Mouse (Mus musculus) T-helper 1 cell (primary cell): ENCODE measurements around the gene Kcne1l.

Source experiments
- in situ Hi-C: fragments of 300-600 bp; cut with MboI, MseI; formaldehyde crosslinking; loops from one replicate; pipeline ENCODE4 v1.15.1; 2025; ENCODE audit warnings: high pct_unique_total_duplicates

Kcne1l gene

DNA sequence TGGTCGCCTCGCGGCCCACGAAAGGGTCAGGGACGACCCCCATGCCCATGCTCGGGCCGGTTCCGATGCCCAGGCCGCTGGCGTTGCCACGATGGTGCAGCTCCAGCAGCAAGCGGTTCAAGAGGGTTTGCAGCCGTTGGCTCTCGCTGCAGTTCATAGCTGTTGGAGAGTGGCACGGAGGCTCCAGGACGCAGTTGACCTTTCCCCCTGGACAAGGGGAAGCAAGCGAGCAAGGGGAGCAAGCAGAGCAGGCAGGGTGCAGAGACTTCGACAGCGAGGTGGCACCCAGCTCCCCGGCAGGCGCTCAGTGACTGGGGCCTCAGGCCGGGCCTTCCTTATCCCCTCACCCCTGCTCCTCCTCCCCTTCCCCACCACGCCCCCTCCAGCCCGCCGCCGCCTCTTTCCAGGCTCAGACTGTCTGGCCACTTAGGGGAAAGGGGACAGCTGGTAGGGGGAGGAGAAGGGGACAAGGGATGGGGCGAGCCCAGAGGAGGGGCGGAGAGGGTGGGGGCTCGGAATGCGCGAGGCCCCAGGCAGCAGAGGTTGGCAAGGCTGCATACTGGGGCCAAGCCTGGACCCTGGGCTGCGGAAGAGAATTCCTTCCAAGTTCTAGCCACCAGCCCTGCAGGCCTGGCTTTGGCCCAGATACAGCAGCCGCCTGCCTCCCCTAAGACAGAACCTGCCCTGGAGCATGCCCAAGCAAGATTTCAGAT is at the start of gene Kcne1l:
Gene Kcne1l, minus strand, starts transcription at position 426 of the 713 bp plus-strand sequence.
- in situ Hi-C loops: loop anchor here (25.0 kb wide), 1 partner anchor 1094 kb away; no protein-coding TSS in a partner anchor

DNA sequence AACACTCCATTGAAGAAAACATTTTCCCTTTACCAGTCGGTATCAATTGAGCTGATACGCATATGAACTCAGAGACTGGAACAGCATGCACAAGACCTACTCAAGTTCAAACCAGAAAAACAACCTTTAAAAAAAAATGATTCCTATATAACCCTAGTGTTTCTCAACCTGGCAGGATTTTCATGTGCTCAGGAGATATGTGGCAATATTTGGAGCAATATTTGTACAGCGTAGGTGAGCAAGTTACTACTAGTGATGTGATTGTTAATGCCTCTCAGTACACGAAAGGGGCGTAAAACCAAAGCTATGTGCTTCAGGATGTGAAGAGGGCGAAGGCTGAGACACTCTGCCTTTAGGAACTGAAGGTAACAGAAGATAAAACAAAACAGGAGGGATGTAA is 30.1 kb upstream of the Kcne1l start:
- in situ Hi-C loops: no loop called here

DNA sequence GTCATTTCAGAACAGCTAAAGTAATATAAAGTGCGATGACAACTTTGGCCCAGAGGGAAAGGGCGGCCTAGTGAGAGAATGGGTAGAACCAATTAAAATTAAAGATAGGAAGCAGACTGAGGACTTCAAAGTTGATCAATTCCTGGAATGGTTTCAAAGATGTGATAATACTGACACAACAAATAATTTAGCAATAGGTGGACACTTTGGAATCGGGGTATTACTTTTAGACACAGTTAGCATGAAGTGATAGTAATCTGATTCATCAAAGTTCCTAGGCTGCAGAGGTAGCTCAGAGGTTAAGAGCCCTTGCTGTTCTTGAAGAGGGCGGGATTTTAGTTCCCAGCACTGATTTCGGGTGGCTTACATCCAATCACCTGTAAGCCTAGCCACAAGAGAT is 29.4 kb upstream of the Kcne1l start:
- in situ Hi-C loops: no loop called here

DNA sequence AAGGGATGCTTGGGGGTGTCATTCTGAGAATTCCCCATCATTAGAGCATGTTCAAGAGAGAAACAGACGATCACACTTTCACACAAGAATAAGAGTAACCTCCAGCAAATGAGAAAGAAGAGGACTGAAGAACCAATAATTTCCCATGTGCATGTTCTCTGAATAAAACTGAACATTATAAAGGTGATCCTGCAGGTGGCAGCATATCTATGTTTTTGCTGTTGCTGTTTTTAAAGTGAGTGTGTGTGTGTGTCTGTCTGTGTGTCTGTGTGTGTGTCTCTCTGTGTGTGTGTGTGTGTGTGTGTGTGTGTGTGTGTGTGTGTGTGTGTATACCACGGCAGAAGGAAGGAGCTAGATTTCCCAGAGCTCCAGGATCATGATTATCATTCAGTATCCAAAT is 19.7 kb upstream of the Kcne1l start:
- in situ Hi-C loops: no loop called here

DNA sequence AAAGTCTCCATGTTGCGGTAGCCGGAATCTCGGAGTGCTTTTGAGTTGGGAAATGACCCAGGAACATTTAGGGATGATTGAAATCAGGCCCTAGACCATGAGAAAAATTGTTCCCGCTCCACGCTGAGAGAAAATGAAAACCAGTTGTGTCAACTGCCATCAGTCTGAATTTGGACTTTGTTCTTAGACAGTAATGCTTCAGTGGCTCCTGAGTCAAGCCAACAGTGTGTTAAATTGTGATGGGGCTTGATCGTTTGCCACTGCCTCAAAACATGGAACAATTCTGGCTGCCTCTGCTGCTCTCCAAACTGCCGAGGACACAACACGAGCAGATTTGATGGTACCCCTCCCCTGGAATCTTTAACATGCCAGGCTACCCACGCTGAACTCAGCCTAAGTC is 10.0 kb upstream of the Kcne1l start:
- in situ Hi-C loops: loop anchor here (25.0 kb wide), 1 partner anchor 1104 kb away; no protein-coding TSS in a partner anchor

DNA sequence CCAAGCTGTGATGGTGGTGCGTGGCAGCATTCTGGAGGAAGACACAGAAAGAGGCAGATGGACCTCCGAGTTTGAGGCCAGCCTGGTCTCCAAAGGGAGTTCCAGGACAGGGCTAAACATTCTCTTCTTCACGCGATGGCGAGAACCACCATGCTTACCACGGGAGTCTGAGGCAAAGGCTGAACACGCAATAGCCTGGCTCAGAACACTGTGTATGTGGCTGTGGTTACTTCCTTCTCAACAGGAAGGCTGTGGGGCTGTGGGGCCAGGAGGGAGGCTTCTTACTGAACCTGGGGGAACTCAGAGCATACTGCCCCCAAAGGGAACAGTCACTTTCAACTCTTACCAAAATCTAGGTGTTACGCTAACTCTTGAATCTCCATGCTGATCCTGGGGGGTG is 9.2 kb upstream of the Kcne1l start:
- in situ Hi-C loops: loop anchor here (25.0 kb wide), 1 partner anchor 1103 kb away; no protein-coding TSS in a partner anchor

DNA sequence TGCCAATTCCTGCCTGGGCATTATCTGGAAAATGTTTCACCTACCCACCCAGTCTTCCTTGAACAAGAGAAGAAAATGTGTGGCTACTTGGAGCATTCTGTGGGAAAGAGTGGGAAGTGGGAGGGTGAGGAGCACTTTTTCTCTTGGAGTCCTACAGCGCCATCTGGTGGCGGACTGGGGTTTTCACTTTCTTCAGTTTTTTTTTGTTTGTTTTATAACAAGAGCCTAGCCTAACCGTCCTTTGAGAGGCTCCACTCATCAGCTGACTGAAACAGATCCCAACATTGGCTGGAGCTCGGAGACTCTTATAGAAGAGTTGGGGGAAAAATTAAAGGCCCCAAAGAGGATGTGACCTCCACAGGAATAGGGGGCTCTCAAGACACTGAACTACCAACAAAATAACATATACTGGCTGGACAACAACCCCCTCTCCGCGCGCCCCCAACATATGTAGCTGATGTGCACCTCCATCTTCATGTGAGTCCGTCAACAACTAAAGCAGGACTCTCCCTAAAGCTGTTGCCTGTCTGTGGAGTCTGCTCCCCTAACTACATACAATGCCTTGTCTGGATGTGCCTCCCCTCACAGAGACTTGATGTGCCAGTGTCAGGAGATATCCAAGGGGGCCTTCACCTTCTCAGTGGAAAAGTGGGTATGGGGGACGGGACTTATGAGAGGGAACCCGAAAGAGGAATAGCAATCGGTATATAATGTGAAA is 8.4 kb upstream of the Kcne1l start:
- in situ Hi-C loops: loop anchor here (5.0 to 25.0 kb wide), 2 partner anchors 117 to 1102 kb away; partner anchors contain the start of gene Gucy2f

DNA sequence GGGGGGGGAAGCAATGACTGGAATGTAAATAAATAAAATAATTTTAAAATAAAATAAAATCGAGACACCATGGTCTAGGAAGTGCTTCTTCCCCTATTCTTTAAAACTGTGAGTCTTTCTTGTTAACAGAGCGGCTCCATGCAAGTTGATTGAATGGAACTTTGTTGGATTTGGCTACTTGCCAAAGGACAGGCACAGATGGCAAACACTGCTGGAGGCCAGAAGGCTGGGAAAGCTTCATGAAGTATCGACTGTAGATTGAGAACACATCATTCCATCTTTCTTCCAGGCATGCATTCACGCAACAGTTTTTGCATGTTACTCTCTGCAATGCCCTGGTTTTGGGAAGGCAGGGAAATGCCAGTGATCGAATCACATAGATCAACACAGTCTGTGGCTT is 4.3 kb upstream of the Kcne1l start:
- in situ Hi-C loops: loop anchor here (5.0 to 25.0 kb wide), 2 partner anchors 113 to 1098 kb away; partner anchors contain the start of gene Gucy2f

DNA sequence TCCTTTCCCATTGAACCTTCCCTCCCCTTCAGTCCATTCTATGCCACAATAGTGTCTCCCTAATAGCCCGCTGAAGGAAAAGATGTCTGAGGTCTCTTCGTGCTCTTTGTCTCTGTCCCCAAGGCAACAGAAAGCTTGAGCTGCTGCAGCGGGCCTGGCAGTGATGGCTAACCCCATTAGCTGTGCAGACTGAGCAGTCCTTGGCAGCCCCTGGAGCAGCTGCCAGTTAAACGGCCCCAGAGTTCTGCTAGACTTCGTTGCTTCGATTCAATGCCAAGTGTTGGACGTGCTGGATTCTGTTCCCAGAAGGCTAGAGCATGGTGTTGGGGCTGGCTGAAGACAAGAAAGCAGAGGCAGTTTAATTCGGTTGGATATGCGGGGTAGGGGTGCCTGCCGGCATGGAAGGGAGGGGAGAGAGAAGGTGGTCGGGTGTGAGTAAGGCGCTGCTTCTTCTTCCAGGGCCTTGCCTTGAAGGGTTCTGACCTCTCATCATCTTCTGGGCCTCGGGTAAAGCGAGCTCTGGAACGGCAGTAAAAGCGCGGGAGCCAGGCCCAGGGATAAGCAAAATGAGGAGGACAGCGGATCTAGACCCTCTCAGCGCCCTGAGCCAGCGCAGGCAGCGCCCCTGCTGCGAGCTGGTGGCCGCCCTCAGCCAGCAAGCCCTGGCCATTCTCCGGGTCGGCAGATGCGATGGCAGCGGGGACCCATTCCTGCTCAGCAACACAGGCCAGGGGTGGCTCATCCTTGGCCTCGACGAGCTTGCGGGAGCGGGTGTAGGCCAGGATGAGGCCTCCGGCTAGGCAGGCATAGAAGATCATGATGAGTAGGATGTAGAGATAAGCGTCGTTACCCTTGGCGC is 855 bp downstream of the Kcne1l start:
- in situ Hi-C loops: loop anchor here (25.0 kb wide), 1 partner anchor 1093 kb away; no protein-coding TSS in a partner anchor

DNA sequence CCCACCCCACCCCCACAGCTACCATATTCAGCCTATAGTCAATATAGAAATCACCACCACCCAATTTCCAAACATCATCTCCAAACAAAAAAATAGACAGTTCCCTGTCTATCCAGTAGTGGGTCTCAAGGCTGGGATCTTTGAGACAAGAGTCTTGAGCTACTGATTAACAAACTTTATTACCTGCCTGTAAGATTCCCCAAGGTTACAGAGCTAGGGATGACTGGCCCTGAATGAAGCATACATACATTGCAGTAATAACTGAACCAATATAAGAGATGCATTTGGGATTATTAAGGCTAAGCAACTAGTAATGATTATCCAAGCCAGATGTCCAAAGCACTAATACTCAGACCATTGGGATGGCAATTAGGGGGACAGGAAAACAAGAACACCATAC is 1.5 kb downstream of the Kcne1l start:
- in situ Hi-C loops: loop anchor here (25.0 kb wide), 1 partner anchor 1092 kb away; no protein-coding TSS in a partner anchor

DNA sequence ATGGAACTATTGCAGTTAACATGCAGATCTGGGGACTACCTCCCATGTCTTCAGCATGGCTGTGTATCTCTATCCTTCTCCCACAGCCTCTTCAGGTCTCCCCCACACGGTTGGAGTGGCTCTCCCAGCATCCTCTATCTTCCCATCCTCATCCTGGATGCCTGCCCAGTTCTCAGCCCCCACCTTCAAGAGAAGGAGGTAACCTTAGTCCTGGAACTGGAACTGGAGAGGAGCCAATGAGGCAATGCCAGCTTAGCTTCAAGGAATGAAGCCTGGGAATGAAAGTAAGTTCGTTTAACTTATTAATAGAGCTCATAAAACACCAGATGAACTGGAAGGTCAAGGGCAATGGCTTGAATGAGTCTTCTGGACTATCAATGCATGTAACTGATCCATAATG is 2.6 kb downstream of the Kcne1l start:
- in situ Hi-C loops: loop anchor here (25.0 kb wide), 1 partner anchor 1091 kb away; no protein-coding TSS in a partner anchor

DNA sequence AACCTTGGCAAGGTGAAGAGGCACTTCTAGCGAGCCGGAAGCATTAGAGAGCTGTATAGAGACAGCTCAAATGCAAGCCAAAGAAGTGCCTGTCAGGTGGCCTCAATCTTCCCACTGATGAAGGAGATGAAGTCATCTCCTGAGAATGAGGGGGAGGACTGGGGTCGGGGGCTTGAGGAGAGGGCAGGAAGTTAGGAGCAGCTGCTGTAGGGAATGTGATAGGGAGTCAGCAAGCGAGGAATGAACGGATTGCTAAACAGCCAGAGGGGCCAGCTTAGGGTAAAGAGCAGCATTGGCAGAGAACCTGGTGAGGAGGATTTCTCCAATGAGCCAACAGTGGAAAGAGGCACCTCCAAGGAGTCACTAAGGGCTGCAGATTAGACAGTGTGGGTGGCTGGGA is 20.2 kb downstream of the Kcne1l start:
- in situ Hi-C loops: no loop called here

DNA sequence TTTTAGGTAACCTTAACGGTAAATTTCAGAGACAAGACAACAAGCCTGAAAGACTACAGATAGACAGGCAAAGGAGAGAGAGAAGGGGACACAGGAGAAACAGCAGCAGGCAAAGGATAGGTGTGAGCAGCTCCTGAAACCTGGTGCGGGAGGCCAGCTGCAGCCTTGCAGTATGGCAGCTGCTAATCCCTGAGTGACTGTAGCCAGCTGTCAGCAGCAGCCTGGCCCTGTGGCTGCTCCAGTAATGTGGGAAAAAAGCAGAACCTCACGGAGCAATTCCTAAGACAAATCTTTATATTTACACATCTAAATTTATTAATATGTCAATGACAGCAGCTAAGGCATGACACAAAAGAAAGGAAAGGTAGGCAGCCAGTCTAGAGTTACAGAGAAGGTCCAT is 29.5 kb downstream of the Kcne1l start:
- in situ Hi-C loops: no loop called here

DNA sequence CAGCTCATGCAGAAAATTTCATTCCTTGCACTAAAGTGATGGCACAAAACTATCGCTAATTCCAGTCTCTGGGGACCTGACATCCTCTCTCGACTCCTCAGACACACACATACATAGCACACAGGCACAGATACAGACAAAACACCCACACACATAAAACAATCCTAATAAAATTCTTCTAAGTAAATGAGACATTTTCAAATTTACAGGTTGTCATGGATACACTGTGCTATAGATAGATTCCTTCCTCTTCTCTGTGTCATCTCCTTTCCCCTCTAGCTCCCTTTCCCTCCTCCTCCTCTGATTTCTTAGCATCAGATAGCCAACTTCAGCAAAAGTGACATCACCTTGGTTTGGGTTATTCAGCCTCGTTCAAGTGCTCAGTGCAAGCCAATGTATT is 30.1 kb downstream of the Kcne1l start:
- in situ Hi-C loops: no loop called here
